In genomic region chr5:40394798-40395197, GRCm38 (mm10) we compare ENCODE assay signal across 27 mouse cellular contexts.
"Had no signal": no experiment of that assay in that cellular context is flagged by ENCODE, and none has a peak within 500 bp of the region (broad histone marks: within the 10 kb centered on the region; RNA-seq: fewer than 3 reads in every experiment).

No protein-coding gene starts in this region.

- H3K9me3 ChIP-seq: heart, embryonic 10.5 days; heart, embryonic 12.5 days; hindbrain, embryonic 10.5 days; hindbrain, embryonic 12.5 days; intestine, embryonic 15.5 days; limb, embryonic 13.5 days; limb, embryonic 15.5 days; liver, embryonic 12.5 days had no signal

- H3K27me3 ChIP-seq: heart, embryonic 12.5 days; hindbrain, embryonic 12.5 days; intestine, embryonic 15.5 days; limb, embryonic 13.5 days; limb, embryonic 15.5 days; liver, embryonic 12.5 days had no signal

- DNase-seq: gastrocnemius, adult 2 months; gastrocnemius, postnatal 10 days; gastrocnemius, postnatal 25 days; heart, adult 18-20 months; heart, postnatal 10 days; heart, postnatal 4 days; kidney, adult 18-20 months; kidney, adult 8-10 months; kidney, postnatal 10 days; kidney, postnatal 25 days; kidney, postnatal 4 days; left cerebral cortex, postnatal 4 days had no signal

- H3K4me1 ChIP-seq: heart, embryonic 10.5 days; heart, embryonic 12.5 days; hindbrain, embryonic 10.5 days; hindbrain, embryonic 12.5 days; intestine, embryonic 15.5 days; limb, embryonic 13.5 days; limb, embryonic 15.5 days; liver, embryonic 12.5 days had no signal

- H3K4me3 ChIP-seq: gastrocnemius, adult 2 months; heart, embryonic 10.5 days; heart, embryonic 12.5 days; hindbrain, embryonic 10.5 days; hindbrain, embryonic 12.5 days; intestine, embryonic 15.5 days; layer of hippocampus, adult 2 months; left cerebral cortex, adult 2 months; limb, embryonic 13.5 days; limb, embryonic 15.5 days; liver, embryonic 12.5 days had no signal

- H3K27ac ChIP-seq: gastrocnemius, adult 2 months; heart, embryonic 10.5 days; hindbrain, embryonic 10.5 days; hindbrain, embryonic 12.5 days; hindbrain, embryonic 14.5 days; intestine, embryonic 15.5 days; layer of hippocampus, adult 2 months; left cerebral cortex, adult 2 months; limb, embryonic 13.5 days; limb, embryonic 15.5 days; liver, embryonic 12.5 days; liver, embryonic 14.5 days had no signal

- H3K9ac ChIP-seq: heart, embryonic 12.5 days; hindbrain, embryonic 12.5 days; hindbrain, embryonic 14.5 days; intestine, embryonic 15.5 days; limb, embryonic 13.5 days; limb, embryonic 15.5 days; liver, embryonic 12.5 days; liver, embryonic 14.5 days had no signal

- H3K4me2 ChIP-seq: heart, embryonic 12.5 days; hindbrain, embryonic 12.5 days; hindbrain, embryonic 14.5 days; intestine, embryonic 15.5 days; limb, embryonic 13.5 days; limb, embryonic 15.5 days; liver, embryonic 12.5 days had no signal

- H3K36me3 ChIP-seq: heart, embryonic 10.5 days; heart, embryonic 12.5 days; hindbrain, embryonic 10.5 days; hindbrain, embryonic 12.5 days; intestine, embryonic 15.5 days; limb, embryonic 13.5 days; limb, embryonic 15.5 days; liver, embryonic 12.5 days had no signal

- ATAC-seq: hindbrain, embryonic 16.5 days; inflammation-experienced regulatory T-cells, adult 6 months; intestine, embryonic 15.5 days; intestine, postnatal 0 days; liver, embryonic 12.5 days had no signal
